Mouse (Mus musculus): ENCODE data around the gene Duox2. TPM values are rescaled to one million over a fixed set of nuclear protein-coding genes. Genes with fewer than 3 reads are reported as not detected.

The Duox2 gene
- total and polyA plus RNA-seq, 3 experiments: not detected

DNA sequence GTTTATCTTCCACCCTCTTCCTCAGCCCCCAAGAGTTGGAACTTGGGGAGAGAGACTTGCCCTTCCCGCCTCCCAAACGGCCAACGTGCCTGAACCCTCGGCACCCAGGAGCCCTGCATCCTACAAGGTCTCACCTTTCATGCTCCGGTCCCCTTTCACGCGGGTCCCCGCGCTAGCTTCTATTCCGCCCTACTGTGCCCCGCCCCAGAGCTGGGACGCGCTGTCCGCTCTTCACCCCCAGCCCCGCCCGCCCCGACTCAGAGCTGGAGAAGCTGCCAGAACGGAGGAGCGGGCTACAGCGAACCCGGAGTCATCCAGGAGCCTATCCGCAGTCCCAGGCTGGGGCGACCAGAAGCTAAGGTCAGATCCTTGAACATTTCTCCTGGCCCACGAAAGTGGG lies 15.3 kb upstream of the Duox2 start, which contains the start of gene Duoxa1:
Gene Duoxa1, minus strand, starts transcription at position 195 of the 400 bp plus-strand sequence.
- Histone ChIP-seq H3K4me3 (replicated peaks in 1 of 3; ENCODE audit: low read depth in 2 of 3, low read length in 2 of 3, poor library complexity in 1 of 3) (no peak within 1 kb of the TSS), H3K79me2 (replicated peaks; ENCODE audit: control insufficient read depth, extremely low read depth, insufficient read depth, poor library complexity, severe bottlenecking) (no peaks in the 10 kb centered on the region), H3K4me2 (ENCODE audit: insufficient read depth, low read depth, poor library complexity, severe bottlenecking) (peak within 1 kb of the TSS; percentile 14; the same call in 1 of the 2 replicates), H3K36me3 (replicated peaks in 1 of 2; ENCODE audit: control insufficient read depth in 1 of 2, insufficient read depth in 1 of 2, low read length in 1 of 2) (no peaks in the 10 kb centered on the region), H3K9ac (ENCODE audit: insufficient read depth, low read depth) (no peak within 1 kb of the TSS), H3K9me3 (replicated peaks; ENCODE audit: low read length) (no peaks in the 10 kb centered on the region), H3K27ac (ENCODE audit: insufficient read depth, low read depth) (no peak within 1 kb of the TSS), H3K27me3 (replicated peaks) (peaks cover 48% of the 10 kb centered on the region), H3K4me1 (ENCODE audit: control insufficient read depth in 1 of 2, insufficient read depth in 2 of 2) (no peaks in the 10 kb centered on the region)
- dilution Hi-C loops (cut with MboI; ENCODE audit: extremely low pct_ligation_motif_present, extremely low pct_unique_long_range_greater_than_20kb, low sequenced_read_pairs) (no loop called here), in situ Hi-C loops (cut with MboI; ENCODE audit: low pct_ligation_motif_present, low pct_unique_long_range_greater_than_20kb, low sequenced_read_pairs) (no loop called here)
- DNase-seq (ENCODE audit: extremely low read depth): no peak
- TF ChIP-seq POLR2AphosphoS2 (IDR thresholded peaks at IDR 0.05; ENCODE audit: low read depth, low read length) (no peak), ELF1 (IDR thresholded peaks at IDR 0.05; ENCODE audit: low read depth, low read length) (no peak), SIN3A (IDR thresholded peaks at IDR 0.05; ENCODE audit: low read length) (no peak)

DNA sequence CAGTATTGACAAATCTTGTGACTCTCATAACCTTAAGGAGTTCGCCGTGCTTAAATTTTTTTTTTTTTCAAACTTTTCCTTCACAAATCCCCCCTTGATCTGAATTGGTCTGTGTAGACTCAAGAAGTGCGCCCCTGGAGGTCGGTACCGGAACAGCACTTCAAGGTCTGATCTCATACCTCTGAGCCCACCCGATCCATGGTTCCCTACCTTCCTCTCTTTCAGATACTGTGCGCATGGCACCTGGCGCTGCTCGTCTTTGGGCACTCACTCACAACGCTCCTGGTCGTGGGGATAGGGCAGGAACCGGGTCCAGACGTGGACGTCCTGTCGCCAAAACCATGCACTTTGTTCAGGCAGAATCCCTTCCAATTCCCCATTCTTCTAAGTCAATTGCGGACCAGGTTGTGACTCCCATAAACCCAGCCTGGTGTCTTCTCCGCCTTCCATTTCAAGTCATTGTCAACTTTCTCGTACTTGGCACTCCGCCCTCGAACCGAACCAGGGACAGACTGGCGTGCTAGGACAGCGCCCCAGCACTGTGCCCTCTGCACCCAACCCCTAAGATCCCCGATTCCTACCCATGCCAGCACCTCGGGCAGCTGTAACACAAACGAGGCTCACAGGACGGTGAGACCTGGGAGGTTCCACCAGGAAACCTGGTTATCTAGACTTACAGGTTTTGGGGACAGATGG lies 14.6 kb upstream of the Duox2 start:
- in situ Hi-C loops (cut with MboI; ENCODE audit: low pct_ligation_motif_present, low pct_unique_long_range_greater_than_20kb, low sequenced_read_pairs): no loop called here
- DNase-seq (ENCODE audit: extremely low read depth): peak; percentile 43
- no peak overlapping the region for H3K4me3 ChIP-seq (replicated peaks in 1 of 3; ENCODE audit: low read depth in 2 of 3, low read length in 2 of 3, poor library complexity in 1 of 3)

GRCm38 (mm10) chr2:122311561-122311960 lies 13.3 kb upstream of the Duox2 start:
- in situ Hi-C loops (cut with MboI; ENCODE audit: low pct_ligation_motif_present, low pct_unique_long_range_greater_than_20kb, low sequenced_read_pairs) (no loop called here), dilution Hi-C loops (cut with MboI; ENCODE audit: extremely low pct_ligation_motif_present, extremely low pct_unique_long_range_greater_than_20kb, low sequenced_read_pairs) (no loop called here)
- Histone ChIP-seq H3K27me3 (replicated peaks) (peaks cover 58% of the 10 kb centered on the region), H3K4me1 (ENCODE audit: control insufficient read depth in 1 of 2, insufficient read depth in 2 of 2) (no peaks in the 10 kb centered on the region), H3K9me3 (replicated peaks; ENCODE audit: low read length) (no peaks in the 10 kb centered on the region), H3K4me2 (ENCODE audit: insufficient read depth, low read depth, poor library complexity, severe bottlenecking) (no peak overlapping the region), H3K36me3 (replicated peaks in 1 of 2; ENCODE audit: control insufficient read depth in 1 of 2, insufficient read depth in 1 of 2, low read length in 1 of 2) (no peaks in the 10 kb centered on the region), H3K4me3 (replicated peaks in 1 of 3; ENCODE audit: low read depth in 2 of 3, low read length in 2 of 3, poor library complexity in 1 of 3) (no peak overlapping the region), H3K79me2 (replicated peaks; ENCODE audit: control insufficient read depth, extremely low read depth, insufficient read depth, poor library complexity, severe bottlenecking) (no peaks in the 10 kb centered on the region), H3K27ac (ENCODE audit: insufficient read depth, low read depth) (no peak overlapping the region), H3K9ac (ENCODE audit: insufficient read depth, low read depth) (no peak overlapping the region)
- no peak for TF ChIP-seq RCOR1 (conservative IDR thresholded peaks at IDR 0.05; ENCODE audit: low read depth, low read length)
- TF ChIP-seq MEF2A (IDR thresholded peaks at IDR 0.05; ENCODE audit: borderline replicate concordance, low read depth, low read length): no peak
- no peak for TF ChIP-seq CHD1 (IDR thresholded peaks at IDR 0.05; ENCODE audit: low read depth, low read length)
- TF ChIP-seq SIN3A (IDR thresholded peaks at IDR 0.05; ENCODE audit: low read length): no peak
- no peak for TF ChIP-seq MAX (IDR thresholded peaks at IDR 0.05; ENCODE audit: low read length)
- TF ChIP-seq MAZ (IDR thresholded peaks at IDR 0.05; ENCODE audit: low read depth, low read length): no peak
- TF ChIP-seq JUN (IDR thresholded peaks at IDR 0.05; ENCODE audit: insufficient read depth, low read depth, low read length): no peak
- TF ChIP-seq USF1 (IDR thresholded peaks at IDR 0.05; ENCODE audit: low read depth, low read length): no peak
- no peak for TF ChIP-seq MAFK (IDR thresholded peaks at IDR 0.05; ENCODE audit: insufficient replicate concordance, low read length)
- no peak for TF ChIP-seq TBP (conservative IDR thresholded peaks at IDR 0.05; ENCODE audit: low read depth, low read length)
- DNase-seq (ENCODE audit: extremely low read depth): no peak

More for the DNA sequence above, 14.6 kb upstream of the Duox2 start:
- Histone ChIP-seq H3K4me2 (ENCODE audit: insufficient read depth, low read depth, poor library complexity, severe bottlenecking) (peak overlapping the region; percentile 14; the same call in 1 of the 2 replicates), H3K27ac (ENCODE audit: insufficient read depth, low read depth) (no peak overlapping the region), H3K9me3 (replicated peaks; ENCODE audit: low read length) (no peaks in the 10 kb centered on the region), H3K36me3 (replicated peaks in 1 of 2; ENCODE audit: control insufficient read depth in 1 of 2, insufficient read depth in 1 of 2, low read length in 1 of 2) (no peaks in the 10 kb centered on the region), H3K4me1 (ENCODE audit: control insufficient read depth in 1 of 2, insufficient read depth in 2 of 2) (no peaks in the 10 kb centered on the region), H3K27me3 (replicated peaks) (peaks cover 50% of the 10 kb centered on the region), H3K9ac (ENCODE audit: insufficient read depth, low read depth) (no peak overlapping the region), H3K79me2 (replicated peaks; ENCODE audit: control insufficient read depth, extremely low read depth, insufficient read depth, poor library complexity, severe bottlenecking) (no peaks in the 10 kb centered on the region)
- TF ChIP-seq NELFE (IDR thresholded peaks at IDR 0.05; ENCODE audit: low read depth, low read length) (no peak), ZNF384 (IDR thresholded peaks at IDR 0.05; ENCODE audit: low read depth, low read length) (peak; percentile 8; the same call in 1 of the 2 replicates), CHD1 (IDR thresholded peaks at IDR 0.05; ENCODE audit: low read depth, low read length) (no peak), CTCF (conservative IDR thresholded peaks at IDR 0.05 in 1 of 2, IDR thresholded peaks at IDR 0.05 in 1 of 2; ENCODE audit: low read depth in 2 of 2, low read length in 2 of 2) (peak; percentile 67 to 79), E2F4 (IDR thresholded peaks at IDR 0.05; ENCODE audit: insufficient replicate concordance, low read depth, low read length) (no peak), POLR2AphosphoS2 (IDR thresholded peaks at IDR 0.05; ENCODE audit: low read depth, low read length) (no peak)
- dilution Hi-C loops (cut with MboI; ENCODE audit: extremely low pct_ligation_motif_present, extremely low pct_unique_long_range_greater_than_20kb, low sequenced_read_pairs): no loop called here

Data from CH12.LX (cell line).